Mouse (Mus musculus) stomach, embryonic 16.5 days (tissue): ENCODE measurements around the gene Zfhx3. TPM values are rescaled to one million over a fixed set of nuclear protein-coding genes. Genes with fewer than 3 reads are reported as not detected.
A peak's percentile ranks its signal among the peaks of the same experiment; 100 is the strongest.

ENCODE experiments used
- ATAC-seq: fragments of 200-750 bp; cut with Nextera tagmentation; 2 replicates; pipeline ENCODE4 v1.8.0; 2017; ENCODE audit warnings: moderate number of reproducible peaks, moderate TSS enrichment; ENCODE audit not compliant: insufficient read depth, low FRiP score
- H3K27ac ChIP-seq: fragments of 300-500 bp; sonication (generic); 2 replicates; pipeline ENCODE4 v1.5.1; 2014; ENCODE audit warnings: low read length
- H3K27me3 ChIP-seq: fragments of 300-500 bp; sonication (generic); 2 replicates; pipeline ENCODE4 v1.6.1; 2014; ENCODE audit warnings: low read length, control low read depth, mixed read lengths; ENCODE audit not compliant: control insufficient read depth, insufficient read depth
- H3K36me3 ChIP-seq: fragments of 300-500 bp; sonication (generic); 2 replicates; pipeline ENCODE4 v1.6.1; 2014; ENCODE audit warnings: low read length; ENCODE audit not compliant: control insufficient read depth, insufficient read depth
- H3K4me1 ChIP-seq: fragments of 300-500 bp; sonication (generic); 2 replicates; pipeline ENCODE4 v1.6.1; 2014; ENCODE audit warnings: low read length, control low read depth, mixed read lengths; ENCODE audit not compliant: control insufficient read depth, insufficient read depth
- H3K4me2 ChIP-seq: fragments of 300-500 bp; sonication (generic); 2 replicates; pipeline ENCODE4 v1.6.1; 2014; ENCODE audit warnings: low read depth, low read length, mixed read lengths
- H3K4me3 ChIP-seq: fragments of 300-500 bp; sonication (generic); replicated peaks from 2 replicates; pipeline ENCODE4 v1.5.1; 2014; ENCODE audit warnings: mild to moderate bottlenecking, low read length
- H3K9ac ChIP-seq: fragments of 300-500 bp; sonication (generic); 2 replicates; pipeline ENCODE4 v1.6.1; 2014; ENCODE audit warnings: low read length
- H3K9me3 ChIP-seq: fragments of 300-500 bp; sonication (generic); replicated peaks from 2 replicates; pipeline ENCODE4 v1.6.1; 2016; ENCODE audit warnings: low read length, control low read depth; ENCODE audit not compliant: control insufficient read depth
- WGBS: fragments of 180-500 bp; shearing (Covaris S2); extraction: QIAGEN DNeasy Blood & Tissue Kit; methylation state at CpG from one replicate; pipeline ENCODE4 v1.1.7; 2014; 5-methylcytosine and 5-hydroxymethylcytosine counted together
- polyA plus RNA-seq: library from polyadenylated mRNA; unstranded; fragments of >200 nt; fragmentation: Nextera tagmentation; extraction: Ambion mirVana; gene quantifications from 2 replicates; pipeline ENCODE4 v1.2.1, GENCODE M21; 2015

Gene Zfhx3
- polyA plus RNA-seq, 1 experiment from 2014 or later, result 10.9 TPM

DNA sequence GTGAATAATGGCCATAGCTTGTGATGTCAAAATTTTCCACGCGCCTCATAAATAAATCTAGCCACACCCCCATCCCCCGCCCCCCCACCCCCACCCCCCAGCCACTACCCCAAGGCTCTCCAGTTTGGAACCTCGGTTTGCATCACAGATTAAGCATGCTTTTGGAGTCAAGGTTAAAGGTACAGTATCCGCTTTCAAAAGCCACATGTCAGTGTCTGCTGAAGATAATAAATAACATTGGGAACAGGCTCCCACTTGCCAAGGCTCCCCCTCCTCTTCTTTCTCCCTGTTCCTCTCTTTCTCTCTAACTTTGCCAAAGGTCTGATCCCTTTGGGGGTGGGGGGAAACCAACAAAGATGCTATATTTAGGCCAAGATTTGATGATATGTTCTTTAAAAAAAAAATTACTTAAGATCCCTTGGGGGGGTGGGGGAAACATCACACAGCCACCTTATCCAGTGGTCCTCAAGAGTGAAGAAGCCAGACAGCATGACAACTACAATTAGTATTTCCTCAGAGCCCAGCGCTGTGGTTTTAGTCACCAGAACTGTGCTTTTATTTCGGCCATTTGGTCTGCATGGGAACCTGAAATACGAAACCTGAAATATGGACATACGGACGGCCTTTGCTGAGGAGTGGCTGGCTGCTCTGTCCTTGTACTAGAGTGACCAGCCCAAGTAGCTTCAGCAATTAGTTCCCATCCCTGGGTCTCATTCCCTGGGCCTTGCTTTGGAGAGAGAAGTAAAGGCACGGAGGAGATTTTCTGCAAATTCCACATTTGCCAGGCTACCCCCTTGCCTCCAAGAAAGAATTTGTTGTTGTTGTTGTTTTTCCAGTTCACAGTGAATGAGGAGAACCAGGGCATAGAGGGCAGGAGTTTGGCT lies 84.4 kb downstream of the Zfhx3 start:
- Histone ChIP-seq H3K4me2 (peak overlapping the region; percentile 45), H3K27me3 (no peaks in the 10 kb centered on the region), H3K36me3 (no peaks in the 10 kb centered on the region), H3K27ac (no peak overlapping the region), H3K9me3 (no peaks in the 10 kb centered on the region), H3K9ac (no peak overlapping the region), H3K4me1 (peaks cover 7% of the 10 kb centered on the region; the same call in 1 of the 2 replicates), H3K4me3 (no peak overlapping the region)
- ATAC-seq, result no peak
- 43% methylated on average over 11 of the region's 11 CpGs for WGBS

DNA sequence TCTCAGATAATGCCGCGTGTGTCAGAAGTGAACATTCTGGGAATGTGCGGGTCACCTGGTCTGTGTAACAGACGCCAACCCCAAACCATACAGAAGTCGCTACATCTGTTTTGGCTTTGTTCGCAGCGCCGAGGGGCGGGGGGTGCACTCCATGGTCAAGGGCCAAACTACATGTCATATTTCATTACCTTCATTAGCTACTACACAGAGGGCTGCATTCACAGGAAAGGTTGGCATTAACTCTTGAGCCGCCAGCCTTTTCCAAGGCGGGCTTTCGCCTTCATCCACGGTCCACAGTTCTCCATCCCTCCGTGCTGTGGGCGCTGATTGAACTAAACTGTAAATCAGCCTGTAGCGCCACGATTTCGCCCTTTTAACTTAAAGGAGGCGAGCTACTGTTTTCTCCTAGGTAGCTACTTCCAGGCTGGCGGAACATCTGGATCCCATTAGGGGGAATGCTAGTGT lies 85.1 kb downstream of the Zfhx3 start:
- Histone ChIP-seq H3K4me2 (peak overlapping the region; percentile 45), H3K4me3 (peak overlapping the region; percentile 27), H3K9me3 (no peaks in the 10 kb centered on the region), H3K27ac (no peak overlapping the region), H3K36me3 (no peaks in the 10 kb centered on the region), H3K27me3 (no peaks in the 10 kb centered on the region), H3K9ac (peak overlapping the region; percentile 26; the same call in 1 of the 2 replicates), H3K4me1 (peaks cover 7% of the 10 kb centered on the region; the same call in 1 of the 2 replicates)
- peak; percentile 25; the same call in 1 of the 2 replicates for ATAC-seq
- 25% methylated on average over 20 of the region's 20 CpGs for WGBS

- Histone ChIP-seq H3K36me3 (no peaks in the 10 kb centered on the region), H3K9ac (no peak overlapping the region), H3K9me3 (no peaks in the 10 kb centered on the region), H3K27ac (no peak overlapping the region), H3K27me3 (no peaks in the 10 kb centered on the region), H3K4me1 (peaks cover 7% of the 10 kb centered on the region; the same call in 1 of the 2 replicates), H3K4me2 (no peak overlapping the region), H3K4me3 (no peak overlapping the region)
- no peak for ATAC-seq
- WGBS, result 31% methylated on average over 8 of the region's 8 CpGs
These were observed 86.0 kb downstream of the Zfhx3 start for GRCm38 (mm10) chr8:108028440-108028839.

DNA sequence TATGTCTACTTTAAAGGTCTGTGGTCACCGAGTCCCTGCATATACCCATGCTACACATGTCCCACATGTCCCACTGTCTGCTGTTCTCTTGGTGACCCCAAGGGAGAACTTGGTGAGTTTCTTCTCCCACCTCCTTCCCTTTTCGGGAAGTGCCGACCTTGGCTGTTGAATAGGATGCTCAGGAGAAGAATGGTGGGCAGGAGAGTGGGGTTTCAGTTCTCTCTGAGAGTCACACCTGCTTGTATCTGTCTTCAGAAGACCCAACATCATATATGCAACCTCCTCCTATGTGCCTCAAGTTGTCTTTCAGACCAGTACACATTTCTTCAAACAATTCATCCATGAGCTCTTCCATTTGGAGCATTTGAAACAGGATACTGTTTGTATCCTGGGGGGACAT lies 88.7 kb downstream of the Zfhx3 start:
- Histone ChIP-seq H3K9me3 (no peaks in the 10 kb centered on the region), H3K4me3 (no peak overlapping the region), H3K36me3 (no peaks in the 10 kb centered on the region), H3K27me3 (no peaks in the 10 kb centered on the region), H3K9ac (no peak overlapping the region), H3K4me2 (no peak overlapping the region), H3K4me1 (peaks cover 7% of the 10 kb centered on the region; the same call in 1 of the 2 replicates), H3K27ac (no peak overlapping the region)
- no peak for ATAC-seq
- WGBS, result 97% methylated on average over 3 of the region's 3 CpGs

DNA sequence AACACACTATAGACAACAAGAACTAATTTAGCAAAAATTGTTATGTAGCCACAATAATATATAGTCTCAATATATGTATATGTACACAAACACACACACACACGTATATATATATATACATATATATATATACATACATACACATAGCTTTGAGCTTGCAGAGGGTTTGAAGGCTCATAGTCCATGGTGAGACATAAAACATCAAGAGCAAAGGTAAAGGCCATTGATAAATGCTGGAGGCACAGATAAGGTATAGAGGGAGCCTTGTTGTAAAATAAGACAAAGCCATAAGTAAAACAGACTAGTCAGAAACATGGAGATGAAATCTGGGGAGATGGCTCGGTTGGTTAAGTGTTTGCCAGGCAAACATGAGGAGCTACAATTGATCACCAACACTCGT lies 91.6 kb downstream of the Zfhx3 start:
- no peaks in the 10 kb centered on the region for H3K36me3 ChIP-seq
- ATAC-seq, result no peak
- no peaks in the 10 kb centered on the region for H3K27me3 ChIP-seq
- WGBS, result 62% methylated on average over 3 of the region's 3 CpGs
- no peak overlapping the region for H3K9ac ChIP-seq
- peaks cover 4% of the 10 kb centered on the region; the same call in 1 of the 2 replicates for H3K9me3 ChIP-seq
- H3K4me2 ChIP-seq, result no peak overlapping the region
- no peak overlapping the region for H3K27ac ChIP-seq
- H3K4me1 ChIP-seq, result no peaks in the 10 kb centered on the region
- H3K4me3 ChIP-seq, result no peak overlapping the region

DNA sequence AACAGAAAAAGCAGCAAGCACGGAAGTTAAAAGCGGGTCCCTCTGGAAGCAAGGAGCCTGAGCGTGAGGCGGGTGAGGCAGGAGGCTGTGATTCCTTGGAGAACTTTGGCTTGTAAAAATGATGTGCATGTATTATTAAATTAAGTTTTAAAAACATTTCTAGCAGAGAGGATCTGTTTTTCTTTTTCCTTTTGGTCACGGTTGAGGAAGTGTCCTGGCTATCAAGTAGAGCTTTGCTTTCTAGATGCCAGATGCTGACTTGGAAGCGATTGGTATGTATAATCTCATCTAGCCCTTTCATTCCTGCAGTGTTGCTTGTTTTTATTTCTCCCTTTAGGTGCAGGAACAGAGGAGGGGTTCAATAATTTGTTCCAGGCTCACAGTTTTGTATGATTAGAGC lies 92.3 kb downstream of the Zfhx3 start:
- WGBS, result 74% methylated on average over 6 of the region's 6 CpGs
- H3K4me1 ChIP-seq, result no peaks in the 10 kb centered on the region
- H3K36me3 ChIP-seq, result no peaks in the 10 kb centered on the region
- peaks cover 4% of the 10 kb centered on the region; the same call in 1 of the 2 replicates for H3K9me3 ChIP-seq
- no peak overlapping the region for H3K9ac ChIP-seq
- ATAC-seq, result no peak
- H3K27ac ChIP-seq, result no peak overlapping the region
- H3K4me2 ChIP-seq, result no peak overlapping the region
- H3K4me3 ChIP-seq, result no peak overlapping the region
- no peaks in the 10 kb centered on the region for H3K27me3 ChIP-seq

DNA sequence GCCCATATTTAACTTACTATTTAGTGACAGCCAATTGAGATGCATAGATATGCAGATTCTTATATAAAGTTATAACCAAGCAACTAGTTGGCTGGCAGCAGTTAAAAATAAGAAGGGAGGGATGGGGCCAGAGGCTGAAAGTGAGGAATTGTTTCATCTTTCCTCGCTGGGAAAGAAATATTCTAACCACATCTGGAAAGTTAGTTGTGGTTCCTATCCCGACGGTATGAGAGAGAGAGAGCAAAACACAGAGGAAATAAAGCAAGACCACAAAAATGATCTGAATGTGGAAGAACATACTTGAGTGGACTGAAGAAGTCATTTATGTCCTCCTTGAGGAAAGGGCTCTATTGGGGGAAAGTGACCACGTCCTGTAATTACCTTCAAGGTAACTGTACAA lies 101.2 kb downstream of the Zfhx3 start:
- no peak overlapping the region for H3K27ac ChIP-seq
- no peaks in the 10 kb centered on the region for H3K36me3 ChIP-seq
- H3K4me1 ChIP-seq, result no peaks in the 10 kb centered on the region
- no peaks in the 10 kb centered on the region for H3K27me3 ChIP-seq
- ATAC-seq, result no peak
- no peak overlapping the region for H3K9ac ChIP-seq
- 76% methylated on average over 4 of the region's 4 CpGs for WGBS
- no peaks in the 10 kb centered on the region for H3K9me3 ChIP-seq
- H3K4me2 ChIP-seq, result no peak overlapping the region
- no peak overlapping the region for H3K4me3 ChIP-seq

GRCm38 (mm10) chr8:108044185-108044584 lies 101.7 kb downstream of the Zfhx3 start:
- Histone ChIP-seq H3K36me3 (no peaks in the 10 kb centered on the region), H3K9ac (no peak overlapping the region), H3K4me3 (no peak overlapping the region), H3K9me3 (no peaks in the 10 kb centered on the region), H3K4me1 (no peaks in the 10 kb centered on the region), H3K27me3 (no peaks in the 10 kb centered on the region), H3K4me2 (no peak overlapping the region), H3K27ac (no peak overlapping the region)
- 79% methylated on average over 3 of the region's 3 CpGs for WGBS
- no peak for ATAC-seq

DNA sequence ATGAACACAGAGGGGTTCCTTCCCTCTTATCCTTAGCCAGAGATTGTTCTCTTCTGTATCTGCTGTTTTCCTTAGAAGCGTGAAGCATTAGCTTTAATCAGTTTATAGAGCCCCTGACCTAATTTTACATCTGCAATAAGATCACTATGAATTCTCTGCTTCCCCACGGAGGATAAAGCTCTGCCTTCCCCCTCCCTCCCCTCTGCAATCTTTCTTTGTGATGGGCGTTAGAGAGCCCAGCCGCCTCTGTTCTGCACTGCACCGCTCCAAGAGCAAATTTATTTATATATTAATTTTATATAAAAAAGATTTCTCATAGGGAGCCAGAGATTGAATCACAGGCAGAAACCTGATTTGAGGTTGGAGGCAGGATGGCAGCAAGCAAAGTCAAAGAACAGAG lies 113.8 kb downstream of the Zfhx3 start:
- WGBS, result 44% methylated on average over 5 of the region's 5 CpGs
- Histone ChIP-seq H3K4me2 (no peak overlapping the region), H3K36me3 (no peaks in the 10 kb centered on the region), H3K4me3 (no peak overlapping the region), H3K27ac (no peak overlapping the region), H3K27me3 (no peaks in the 10 kb centered on the region), H3K4me1 (no peaks in the 10 kb centered on the region), H3K9ac (no peak overlapping the region), H3K9me3 (no peaks in the 10 kb centered on the region)
- ATAC-seq, result no peak
